Mouse (Mus musculus) kidney, adult 18-20 months (tissue): ENCODE measurements at regions not wholly inside any gene's neighbourhood (a gene's known extent, or its start where the extent isn't known, plus 50 kb on each side); places are given as distances from the start of the nearest gene placed in this dataset.
"Not testable (repeated sequence)": the region's sequence is repeated elsewhere in the genome, so short reads cannot be mapped to it uniquely, and the experiment has no call there.

Source experiments
- DNase-seq: peaks from one replicate; pipeline ENCODE4 v3.0.0; 2021

DNA sequence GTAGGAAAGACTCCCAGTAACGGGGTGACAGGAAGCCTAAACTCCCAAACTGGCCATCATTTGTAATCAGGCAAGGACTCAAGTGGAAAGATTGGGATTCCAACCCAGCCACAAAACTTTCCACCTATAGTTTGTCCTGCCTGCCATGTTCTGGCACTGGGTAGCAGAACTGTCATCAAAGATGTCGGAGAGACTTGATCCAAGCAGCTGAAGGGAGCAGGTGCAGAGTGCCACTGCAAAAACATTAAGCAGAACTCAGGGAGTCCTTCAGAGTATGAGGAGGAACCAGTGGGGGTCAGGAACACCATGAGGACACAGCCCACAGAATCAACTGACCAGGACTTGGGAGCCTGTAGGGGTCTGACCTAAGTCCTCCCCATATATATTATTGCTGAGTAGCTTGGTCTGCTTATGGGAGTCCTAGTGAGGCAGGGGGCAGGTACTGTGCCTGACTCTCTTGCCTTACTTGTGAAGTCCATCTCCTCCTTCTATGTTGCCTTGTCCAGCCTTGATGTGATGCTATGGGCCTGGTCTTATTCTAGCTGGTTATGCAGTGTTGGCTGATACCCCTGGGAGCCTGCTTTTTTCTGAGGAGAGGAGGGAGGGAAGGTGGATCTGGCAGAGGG is 323.5 kb downstream of the Arl4a start:
- no peak for DNase-seq

- no peak for DNase-seq
Observed at GRCm38 (mm10) chr12:39711807-39712206, 326.0 kb downstream of the Arl4a start.

GRCm38 (mm10) chr12:39709850-39710249 is 328.0 kb downstream of the Arl4a start:
- DNase-seq, result no peak

GRCm38 (mm10) chr12:39697182-39697581 is 340.6 kb downstream of the Arl4a start:
- DNase-seq, result no peak

- DNase-seq, result no peak
Observed at GRCm38 (mm10) chr12:39695322-39695721, 342.5 kb downstream of the Arl4a start.

DNA sequence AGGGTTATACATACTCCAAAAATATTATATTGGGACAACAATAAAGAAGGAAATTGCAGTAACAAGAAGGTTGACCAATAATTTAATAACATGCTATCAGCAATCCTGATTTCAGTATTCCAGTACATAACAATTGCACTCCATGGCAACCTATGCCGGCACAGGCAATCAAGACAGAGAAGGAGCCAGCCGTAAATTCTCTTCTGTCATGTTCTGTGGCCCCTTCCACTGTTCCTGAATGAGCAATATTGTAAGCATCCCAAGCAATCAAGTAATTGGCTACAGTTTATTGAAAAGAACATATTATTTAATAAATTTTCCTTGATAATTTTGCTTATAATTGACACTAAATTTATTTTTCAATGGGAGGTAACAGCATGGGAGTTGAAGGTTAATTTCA is 345.8 kb downstream of the Arl4a start:
- DNase-seq, result no peak

DNA sequence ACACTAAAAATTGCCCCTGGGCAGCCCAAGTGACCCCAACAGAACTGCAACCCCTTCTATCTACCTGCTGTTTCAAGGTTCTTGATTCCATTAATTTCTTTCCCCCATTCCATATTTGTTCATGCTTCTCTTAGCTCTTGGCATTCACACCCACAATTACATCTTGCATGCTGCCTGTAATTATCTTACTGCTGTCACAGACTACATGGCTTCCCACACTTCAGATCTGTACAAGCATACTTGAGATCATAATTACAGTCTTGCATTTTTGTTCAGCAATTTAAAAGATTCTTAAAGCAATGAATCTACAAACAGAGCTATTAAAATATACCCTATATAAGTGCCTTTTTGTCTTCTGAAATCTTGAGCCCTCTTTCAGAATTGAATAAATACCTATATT is 352.4 kb downstream of the Arl4a start:
- DNase-seq, result no peak

GRCm38 (mm10) chr12:39682121-39682520 is 355.7 kb downstream of the Arl4a start:
- DNase-seq, result no peak

- DNase-seq, result no peak
Observed at GRCm38 (mm10) chr12:39675608-39676007, 362.2 kb downstream of the Arl4a start.

DNA sequence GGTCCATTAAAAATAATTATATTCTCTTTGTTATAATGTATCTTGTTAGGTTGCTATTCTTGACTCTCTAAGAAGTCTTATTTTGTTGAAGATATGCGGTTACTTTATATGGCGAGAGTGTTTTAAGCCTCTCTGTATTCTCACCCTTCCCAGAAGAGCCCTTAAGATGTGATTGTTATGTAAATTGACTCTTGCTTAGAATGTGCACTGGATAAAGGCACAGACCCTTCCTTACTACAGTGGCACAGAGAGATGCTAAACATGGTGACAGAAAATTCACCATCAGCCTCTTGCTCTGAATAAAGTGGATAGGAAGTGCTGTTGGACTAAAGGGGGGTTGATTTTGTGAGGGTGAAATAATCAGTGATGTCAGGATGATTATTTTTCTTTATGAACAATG is 370.1 kb downstream of the Arl4a start:
- DNase-seq, result no peak

GRCm38 (mm10) chr12:39665448-39665847 is 372.4 kb downstream of the Arl4a start:
- peak; percentile 51 for DNase-seq

- no peak for DNase-seq
Observed at GRCm38 (mm10) chr12:39660420-39660819, 377.4 kb downstream of the Arl4a start.

- peak; percentile 8 for DNase-seq
Observed at GRCm38 (mm10) chr12:39656606-39657005, 381.2 kb downstream of the Arl4a start.

GRCm38 (mm10) chr12:39648952-39649351 is 388.9 kb downstream of the Arl4a start:
- DNase-seq, result no peak

- DNase-seq, result no peak
Observed at GRCm38 (mm10) chr12:39646556-39646955, 391.3 kb downstream of the Arl4a start.

DNA sequence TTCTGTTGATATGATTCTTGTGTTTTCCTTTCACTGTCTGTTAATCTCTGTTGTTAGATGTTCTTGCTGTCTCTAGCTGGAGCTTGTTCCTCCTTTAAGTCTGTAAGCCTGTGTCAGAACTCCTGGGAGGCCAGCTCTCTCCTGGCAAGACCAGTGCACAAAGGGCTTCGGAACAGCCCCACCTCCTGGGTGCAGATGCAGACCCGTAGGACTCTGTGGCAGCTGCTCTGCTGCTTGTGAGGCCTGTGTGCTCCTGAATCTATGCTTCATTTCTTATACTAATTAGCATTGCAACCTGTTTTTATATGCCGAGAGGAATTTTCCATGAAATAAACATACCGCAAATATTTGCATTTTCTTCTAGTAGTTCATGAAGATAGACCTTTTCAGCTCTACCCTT is 392.2 kb downstream of the Arl4a start:
- no peak for DNase-seq

DNA sequence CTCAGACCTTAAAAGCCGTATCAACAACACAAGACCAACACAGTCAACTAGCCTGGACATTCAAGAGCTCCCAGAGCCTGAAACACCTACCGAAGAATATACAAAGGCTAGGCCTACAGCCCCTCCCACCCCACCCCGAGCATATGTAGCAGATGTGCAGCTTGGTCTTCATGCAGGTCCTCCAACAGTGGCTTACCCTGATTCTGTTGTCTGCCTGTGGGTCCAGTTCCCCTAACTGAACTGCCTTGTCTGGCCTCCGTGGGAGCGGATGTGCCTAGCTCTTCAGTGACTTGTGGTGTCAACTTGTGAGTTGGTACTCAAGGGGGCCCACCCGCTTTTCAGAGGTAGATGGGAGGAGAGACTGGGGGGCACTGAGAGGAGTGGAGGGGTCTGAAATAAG is 398.6 kb downstream of the Arl4a start:
- DNase-seq, result no peak

- no peak for DNase-seq
Observed at GRCm38 (mm10) chr12:39634337-39634736, 403.5 kb downstream of the Arl4a start.

GRCm38 (mm10) chr12:39621266-39621665 is 416.6 kb downstream of the Arl4a start:
- DNase-seq, result no peak

DNA sequence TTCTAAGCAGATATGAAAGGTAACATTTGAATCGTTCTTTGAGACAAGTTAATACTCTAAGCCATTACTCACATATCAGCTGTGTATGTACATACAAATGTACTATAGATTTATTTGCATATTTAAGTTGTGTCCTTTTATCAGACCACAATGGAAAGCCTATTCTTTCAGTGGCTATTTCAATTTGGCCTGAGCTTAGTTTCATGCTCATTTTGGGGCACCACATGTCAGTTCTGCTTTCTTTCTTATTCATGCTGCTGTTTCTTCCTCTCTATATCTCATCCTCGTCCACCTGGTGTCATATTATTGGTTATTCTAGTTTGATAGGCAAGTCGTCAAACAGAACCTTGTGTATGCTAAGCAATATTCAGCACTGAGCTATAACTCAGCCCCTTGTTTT is 432.5 kb downstream of the Arl4a start:
- DNase-seq, result no peak

DNA sequence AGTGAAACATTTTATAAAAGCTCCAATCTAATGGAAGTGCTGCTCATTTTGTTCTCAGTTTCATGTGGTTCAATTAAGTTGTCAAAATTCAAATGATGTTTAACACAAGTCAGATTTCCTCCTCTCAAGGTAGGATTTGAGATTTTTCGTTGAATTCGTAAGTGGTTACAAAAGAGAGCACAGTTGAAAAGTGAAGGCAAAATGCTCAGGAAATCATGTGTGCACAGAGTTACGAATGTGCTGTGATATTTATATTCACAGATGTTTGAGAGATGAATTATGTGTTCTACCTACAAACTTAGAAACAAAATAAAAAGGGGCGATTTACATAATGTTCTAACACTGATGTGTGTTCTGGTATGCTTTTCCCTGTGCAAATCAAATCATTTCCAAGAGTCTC is 433.1 kb downstream of the Arl4a start:
- no peak for DNase-seq

- DNase-seq, result no peak
Observed at GRCm38 (mm10) chr12:39594726-39595125, 443.1 kb downstream of the Arl4a start.

- DNase-seq, result not testable (repeated sequence)
Observed at GRCm38 (mm10) chr12:39593781-39594180, 444.0 kb downstream of the Arl4a start.

GRCm38 (mm10) chr12:39587204-39587909 is 450.5 kb downstream of the Arl4a start:
- no peak for DNase-seq

DNA sequence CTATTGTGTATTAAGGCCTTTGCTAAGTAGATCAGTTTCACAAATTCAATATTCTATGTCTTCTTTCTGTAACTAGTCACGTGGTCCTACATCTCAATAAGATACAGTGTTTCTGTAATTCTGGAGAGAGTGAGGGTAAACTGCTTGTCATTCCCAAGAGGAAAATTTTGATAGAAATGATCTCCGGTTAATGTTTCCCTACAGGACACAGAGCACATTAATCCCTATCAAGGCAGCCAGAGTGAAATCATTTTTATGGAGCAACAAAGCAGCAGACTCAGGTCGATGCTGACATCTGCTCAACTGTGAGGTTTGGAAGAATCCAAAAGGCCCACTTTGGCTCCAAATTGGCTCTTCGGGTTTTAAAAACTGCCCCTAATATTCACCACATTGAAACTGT is 451.7 kb downstream of the Arl4a start:
- DNase-seq, result no peak
